Mouse (Mus musculus) spleen, adult 2 months (tissue): ENCODE results near the gene Olfr1140. TPM values are rescaled to one million over a fixed set of nuclear protein-coding genes. Genes with fewer than 3 reads are reported as not detected.

Experiments
- DNase-seq, 2 experiments: peaks; one replicate each; pipeline versions ENCODE4 v3.0.0 to v3.0.0-alpha.2; 2012 to 2021; ENCODE audit warnings: low spot score in 2 of 2, low read depth in 1 of 2
- H3K27ac ChIP-seq: fragments of 200-500 bp; 2 replicates; pipeline ENCODE4 v1.5.1; 2012; ENCODE audit warnings: low read length, inconsistent platforms; ENCODE audit not compliant: insufficient read depth
- H3K27me3 ChIP-seq: fragments of 200-500 bp; 2 replicates; pipeline ENCODE4 v1.6.1; 2012; ENCODE audit warnings: mild to moderate bottlenecking, moderate library complexity, low read length, inconsistent platforms; ENCODE audit not compliant: control insufficient read depth, insufficient read depth
- H3K36me3 ChIP-seq: fragments of 200-500 bp; 2 replicates; pipeline ENCODE4 v1.6.1; 2012; ENCODE audit warnings: mild to moderate bottlenecking, low read length, inconsistent platforms; ENCODE audit not compliant: control insufficient read depth, insufficient read depth
- H3K4me1 ChIP-seq: fragments of 200-500 bp; 2 replicates; pipeline ENCODE4 v1.6.1; 2011; ENCODE audit warnings: inconsistent platforms; ENCODE audit not compliant: control insufficient read depth, insufficient read depth, insufficient read length
- H3K4me3 ChIP-seq: fragments of 200-500 bp; 2 replicates; pipeline ENCODE4 v1.5.1; 2011; ENCODE audit warnings: mild to moderate bottlenecking, inconsistent platforms; ENCODE audit not compliant: insufficient read depth, insufficient read length; ENCODE audit errors: extremely low read depth
- CTCF ChIP-seq: fragments of 200-500 bp; IDR thresholded peaks from 2 replicates; pipeline ENCODE4 v1.5.1; 2011; ENCODE audit warnings: mild to moderate bottlenecking, inconsistent platforms; ENCODE audit not compliant: insufficient read depth, insufficient read length, insufficient replicate concordance; ENCODE audit errors: extremely low read depth
- POLR2A ChIP-seq: fragments of 200-500 bp; IDR thresholded peaks from 2 replicates; pipeline ENCODE4 v1.6.1; 2011; ENCODE audit warnings: low read depth, low read length, inconsistent platforms
- WGBS: fragments of 180-500 bp; shearing (Covaris S2); methylation state at CpG from one replicate; pipeline ENCODE4 v1.1.7; 2018; 5-methylcytosine and 5-hydroxymethylcytosine counted together
- polyA plus RNA-seq: library from polyadenylated mRNA; depleted of rRNA; stranded (reverse); fragments of >200 nt; gene quantifications from 2 replicates; pipeline ENCODE4 v1.2.3, GENCODE M21; 2012; rRNA removed

Gene Olfr1140
- not detected in 2 replicates for polyA plus RNA-seq

DNA sequence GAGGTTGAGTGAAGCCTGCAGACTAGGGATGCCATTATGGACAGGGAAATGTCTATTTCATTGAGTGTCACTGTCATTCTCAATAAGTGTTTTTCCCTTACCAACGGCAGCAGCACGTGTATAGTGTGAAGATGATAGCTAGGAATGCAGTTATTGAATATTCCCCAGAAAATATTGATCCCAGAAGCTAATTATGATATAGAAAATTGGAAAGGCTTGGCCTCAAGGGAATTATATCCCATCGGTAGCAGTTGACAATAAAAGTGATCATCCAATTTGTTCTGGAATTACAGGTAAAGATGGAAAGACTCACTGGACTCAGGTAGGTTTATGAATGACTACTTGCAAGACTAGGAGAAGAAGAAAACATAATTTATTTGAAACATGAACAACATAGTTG is at the start of gene Olfr1140:
Gene Olfr1140 (plus strand): TSS at position 301 of the 400 bp plus-strand sequence.
- Histone ChIP-seq H3K4me1 (no peaks in the 10 kb centered on the region), H3K27me3 (no peaks in the 10 kb centered on the region), H3K27ac (no peak within 1 kb of the TSS), H3K4me3 (no peak within 1 kb of the TSS), H3K36me3 (no peaks in the 10 kb centered on the region)
- TF ChIP-seq POLR2A (no peak), CTCF (no peak)
- 74% methylated on average over 3 of the region's 3 CpGs for whole genome bisulfite sequencing
- no peak for DNase-seq

DNA sequence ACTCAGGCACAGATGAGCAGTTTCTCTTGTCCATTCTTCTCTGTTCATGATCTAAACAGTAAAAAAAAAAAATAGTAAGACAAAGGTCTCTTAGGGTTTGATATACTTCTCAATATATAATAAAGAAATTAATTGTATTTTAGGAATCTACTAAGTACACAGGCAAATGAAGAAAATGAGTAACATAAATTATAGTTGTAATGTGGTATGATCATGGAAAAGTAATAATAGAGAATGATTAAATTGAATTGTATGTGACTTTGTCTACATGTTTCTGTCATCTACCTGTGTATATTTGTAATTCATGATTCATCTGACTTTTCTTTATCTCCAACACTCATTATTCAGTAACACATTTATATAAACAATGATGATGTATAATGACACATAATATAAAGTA is 49.7 kb upstream of the Olfr1140 start, which contains the start of gene Olfr1136:
Gene Olfr1136 (minus strand): TSS at position 101 of the 400 bp plus-strand sequence.
- H3K27me3 ChIP-seq: no peaks in the 10 kb centered on the region
- no peak within 1 kb of the TSS for H3K27ac ChIP-seq
- no peak within 1 kb of the TSS for H3K4me3 ChIP-seq
- no peaks in the 10 kb centered on the region for H3K36me3 ChIP-seq
- no peak for DNase-seq
- no peaks in the 10 kb centered on the region for H3K4me1 ChIP-seq
- TF ChIP-seq CTCF: no peak
- no peak for TF ChIP-seq POLR2A

DNA sequence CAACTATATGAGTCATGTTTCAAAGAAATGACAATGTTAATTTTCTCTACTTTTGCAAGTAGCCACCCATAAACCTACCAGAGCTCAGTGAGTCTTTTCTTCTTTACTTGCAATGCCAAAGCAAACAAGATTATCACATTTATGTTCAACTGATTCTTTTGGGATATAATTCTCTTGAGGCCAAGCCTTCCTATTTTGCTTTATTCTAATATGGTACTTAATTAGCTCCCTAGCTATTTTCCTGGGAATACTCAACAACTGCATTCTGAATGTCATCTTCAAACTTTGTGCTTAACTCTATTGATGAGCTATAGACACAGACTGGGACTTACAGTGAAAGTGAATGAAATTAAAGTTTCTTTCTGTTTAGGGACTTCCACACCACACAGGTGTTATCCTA is 30.5 kb upstream of the Olfr1140 start, which contains the start of gene Olfr1137:
Gene Olfr1137 (minus strand): TSS at position 101 of the 400 bp plus-strand sequence.
- no peaks in the 10 kb centered on the region for H3K27me3 ChIP-seq
- H3K4me1 ChIP-seq: no peaks in the 10 kb centered on the region
- H3K36me3 ChIP-seq: no peaks in the 10 kb centered on the region
- H3K4me3 ChIP-seq: no peak within 1 kb of the TSS; the same call in 1 of the 2 replicates
- DNase-seq: no peak
- no peak for TF ChIP-seq CTCF
- no peak for TF ChIP-seq POLR2A
- no peak within 1 kb of the TSS for H3K27ac ChIP-seq

DNA sequence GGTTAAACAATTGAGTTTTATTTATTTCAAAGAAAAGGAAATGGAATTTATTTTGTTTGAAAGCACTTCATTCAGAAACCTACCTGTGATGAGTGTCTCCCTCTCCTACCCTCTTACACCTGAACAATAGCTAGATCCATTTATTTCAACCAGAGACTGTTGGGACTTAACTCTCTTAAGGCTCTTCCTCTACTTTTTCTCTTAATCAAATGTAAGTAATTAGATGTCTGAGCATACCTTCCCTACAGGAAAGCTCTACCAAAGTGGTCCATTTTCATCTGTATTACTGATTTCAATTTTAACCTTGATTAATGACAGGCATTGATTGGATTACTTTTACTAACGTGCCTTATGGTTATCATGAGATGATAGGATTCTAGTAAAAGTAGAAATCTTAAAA is 3.7 kb upstream of the Olfr1140 start, which contains the start of gene Olfr1138:
Gene Olfr1138 (minus strand): TSS at position 101 of the 400 bp plus-strand sequence.
- TF ChIP-seq POLR2A: no peak
- TF ChIP-seq CTCF: no peak
- Histone ChIP-seq H3K27me3 (no peaks in the 10 kb centered on the region), H3K4me3 (no peak within 1 kb of the TSS), H3K36me3 (no peaks in the 10 kb centered on the region), H3K27ac (no peak within 1 kb of the TSS), H3K4me1 (no peaks in the 10 kb centered on the region)
- DNase-seq: no peak
- WGBS: 65% methylated on average over 1 of the region's 1 CpGs

DNA sequence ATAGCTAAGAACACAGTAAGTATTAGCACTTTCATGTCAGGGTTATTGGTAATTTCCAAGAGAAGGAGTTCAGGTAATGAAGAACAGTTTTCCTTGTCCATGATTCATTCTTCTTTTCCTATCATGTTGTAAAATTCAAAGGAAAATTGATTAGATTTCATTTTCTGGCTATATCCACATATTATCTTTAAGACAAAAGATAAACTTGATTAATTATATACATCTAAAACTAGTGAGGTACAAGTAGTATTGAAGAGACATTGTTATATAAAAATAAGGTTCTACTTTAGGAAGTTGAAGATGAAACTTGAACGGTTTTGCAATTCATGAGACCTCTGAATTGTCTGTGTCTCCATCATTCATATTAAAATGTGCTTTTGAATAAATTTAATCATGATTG is 10.3 kb downstream of the Olfr1140 start, which contains the start of gene Olfr1141:
Gene Olfr1141 (minus strand): TSS at position 101 of the 400 bp plus-strand sequence.
- Histone ChIP-seq H3K4me3 (no peak within 1 kb of the TSS), H3K36me3 (no peaks in the 10 kb centered on the region), H3K4me1 (no peaks in the 10 kb centered on the region), H3K27ac (no peak within 1 kb of the TSS), H3K27me3 (no peaks in the 10 kb centered on the region)
- DNase-seq: no peak
- 74% methylated on average over 1 of the region's 1 CpGs for WGBS
- TF ChIP-seq POLR2A (no peak), CTCF (no peak)

DNA sequence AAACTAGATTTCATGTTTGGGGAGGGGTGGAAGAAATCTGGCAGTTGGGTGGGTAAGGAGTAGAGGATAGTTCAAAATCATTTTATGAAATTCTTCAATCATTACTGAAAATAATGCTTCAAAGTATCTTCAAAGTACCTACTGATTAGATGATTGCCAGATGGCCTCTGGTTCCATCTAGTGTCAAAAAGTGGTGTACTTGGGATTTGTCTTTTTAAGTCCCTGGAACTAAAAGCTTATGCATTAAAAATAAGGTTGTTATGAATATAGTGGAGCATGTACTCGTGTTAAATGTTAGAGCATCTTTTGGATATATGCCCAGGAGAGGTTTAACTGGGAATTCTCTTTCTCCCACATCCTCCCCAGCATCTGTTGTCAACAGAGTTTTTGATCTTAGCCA is 32.6 kb downstream of the Olfr1140 start:
- DNase-seq: no peak
- WGBS: 47% methylated on average over 1 of the region's 1 CpGs
- no peaks in the 10 kb centered on the region for H3K27me3 ChIP-seq
- TF ChIP-seq CTCF: no peak
- TF ChIP-seq POLR2A: no peak
- H3K36me3 ChIP-seq: no peaks in the 10 kb centered on the region
- no peak overlapping the region for H3K4me3 ChIP-seq
- H3K4me1 ChIP-seq: no peaks in the 10 kb centered on the region
- H3K27ac ChIP-seq: no peak overlapping the region

DNA sequence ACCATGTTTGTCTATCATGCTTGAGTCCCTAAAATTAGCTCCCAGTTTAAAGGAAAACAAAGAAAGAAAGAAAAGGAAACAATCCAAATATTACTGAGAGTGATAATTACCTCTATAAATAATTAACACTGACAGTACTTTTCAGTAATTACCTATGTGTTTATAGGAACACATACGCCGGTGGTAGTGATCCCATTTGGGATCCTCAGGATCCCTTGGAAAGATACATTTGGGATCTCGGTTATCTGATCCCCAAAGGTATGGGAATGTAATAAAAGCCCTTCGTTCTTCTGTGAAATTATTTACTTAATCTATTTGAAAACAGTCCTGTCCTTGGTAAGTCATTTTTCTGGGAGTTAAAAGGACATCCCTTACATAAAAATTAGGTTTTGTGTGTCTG is 35.6 kb downstream of the Olfr1140 start, which contains the start of gene Olfr152:
Gene Olfr152 (plus strand): TSS at position 301 of the 400 bp plus-strand sequence.
- Histone ChIP-seq H3K27me3 (no peaks in the 10 kb centered on the region), H3K4me1 (no peaks in the 10 kb centered on the region), H3K4me3 (no peak within 1 kb of the TSS), H3K27ac (no peak within 1 kb of the TSS), H3K36me3 (no peaks in the 10 kb centered on the region)
- no peak for DNase-seq
- WGBS: 76% methylated on average over 4 of the region's 4 CpGs
- TF ChIP-seq CTCF (no peak), POLR2A (no peak)

Other genes with a start within 250 kb of the Olfr1140 start
- gene Pramel7, start 246.7 kb upstream of the Olfr1140 start, polyA plus RNA-seq: not detected in 2 replicates
- not detected in 2 replicates for gene Pramel6, start 237.2 kb upstream of the Olfr1140 start, polyA plus RNA-seq
- not detected in 2 replicates for gene Olfr153, start 212.0 kb upstream of the Olfr1140 start, polyA plus RNA-seq
- not detected in 2 replicates for gene Olfr1128, start 198.2 kb upstream of the Olfr1140 start, polyA plus RNA-seq
- not detected in 2 replicates for gene Olfr1129, start 169.8 kb upstream of the Olfr1140 start, polyA plus RNA-seq
- gene Olfr1130, start 137.5 kb upstream of the Olfr1140 start, polyA plus RNA-seq: not detected in 2 replicates
- not detected in 2 replicates for gene Olfr1131, start 116.6 kb upstream of the Olfr1140 start, polyA plus RNA-seq
- not detected in 2 replicates for gene Olfr1132, start 106.2 kb upstream of the Olfr1140 start, polyA plus RNA-seq
- gene Olfr1133, start 96.4 kb upstream of the Olfr1140 start, polyA plus RNA-seq: not detected in 2 replicates
- gene Olfr1134, start 85.3 kb upstream of the Olfr1140 start, polyA plus RNA-seq: not detected in 2 replicates
- gene Olfr1135, start 70.1 kb upstream of the Olfr1140 start, polyA plus RNA-seq: not detected in 2 replicates
- gene Olfr1136, start 49.8 kb upstream of the Olfr1140 start, polyA plus RNA-seq: not detected in 2 replicates
- gene Olfr1137, start 30.6 kb upstream of the Olfr1140 start, polyA plus RNA-seq: not detected in 2 replicates
- not detected in 2 replicates for gene Olfr1138, start 3.8 kb upstream of the Olfr1140 start, polyA plus RNA-seq
- not detected in 2 replicates for gene Olfr1141, start 10.2 kb downstream of the Olfr1140 start, polyA plus RNA-seq
- not detected in 2 replicates for gene Olfr152, start 35.7 kb downstream of the Olfr1140 start, polyA plus RNA-seq
- not detected in 2 replicates for gene Olfr1143, start 56.8 kb downstream of the Olfr1140 start, polyA plus RNA-seq
- gene Olfr1145, start 66.1 kb downstream of the Olfr1140 start, polyA plus RNA-seq: not detected in 2 replicates
- not detected in 2 replicates for gene Olfr1148, start 86.8 kb downstream of the Olfr1140 start, polyA plus RNA-seq
- not detected in 2 replicates for gene Olfr1150-ps1, start 100.2 kb downstream of the Olfr1140 start, polyA plus RNA-seq
- gene Olfr1151, start 112.1 kb downstream of the Olfr1140 start, polyA plus RNA-seq: not detected in 2 replicates
- gene Olfr1152, start 122.7 kb downstream of the Olfr1140 start, polyA plus RNA-seq: not detected in 2 replicates
- gene Olfr1153, start 151.2 kb downstream of the Olfr1140 start, polyA plus RNA-seq: not detected in 2 replicates
- gene Olfr1154, start 161.4 kb downstream of the Olfr1140 start, polyA plus RNA-seq: not detected in 2 replicates
- gene Olfr1155, start 201.4 kb downstream of the Olfr1140 start, polyA plus RNA-seq: not detected in 2 replicates
- gene Olfr1156, start 209.3 kb downstream of the Olfr1140 start, polyA plus RNA-seq: not detected in 2 replicates
- not detected in 2 replicates for gene Olfr1157, start 224.5 kb downstream of the Olfr1140 start, polyA plus RNA-seq
- gene Olfr74, start 230.9 kb downstream of the Olfr1140 start, polyA plus RNA-seq: not detected in 2 replicates
- not detected in 2 replicates for gene Olfr1158, start 246.4 kb downstream of the Olfr1140 start, polyA plus RNA-seq